Mouse (Mus musculus) layer of hippocampus, adult 9-11 months (tissue): ENCODE measurements around the gene AI464131.

Experiments
- DNase-seq: peaks from one replicate; pipeline ENCODE4 v3.0.0; 2022

The AI464131 gene

DNA sequence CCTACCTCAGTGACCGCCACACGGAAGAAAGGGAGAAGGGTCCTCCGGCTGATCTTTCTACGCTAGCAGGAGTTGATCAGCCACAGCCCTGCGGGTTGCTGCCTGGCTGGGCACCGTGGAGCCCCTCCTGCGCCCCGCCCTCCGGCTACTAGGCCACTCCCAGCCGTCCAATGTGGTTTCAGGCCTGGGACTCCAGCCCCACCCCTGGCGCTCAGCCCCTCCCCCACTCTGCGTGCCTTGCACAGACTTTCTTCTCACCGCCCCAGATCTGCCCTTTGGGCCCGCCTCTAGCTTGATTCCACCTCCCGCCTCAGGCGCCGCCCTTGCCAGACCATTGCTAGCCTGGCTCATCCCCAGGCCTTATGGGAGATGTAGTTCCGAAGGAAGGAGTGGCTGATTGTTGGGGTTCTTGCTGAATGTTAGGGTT lies at the start of gene AI464131:
TSS of gene AI464131 (minus strand) at position 91 of the 427 bp plus-strand sequence.
- DNase-seq, result peak; percentile 97

GRCm38 (mm10) chr4:41552529-41552928 lies 49.7 kb upstream of the AI464131 start:
- DNase-seq, result peak; percentile 69

DNA sequence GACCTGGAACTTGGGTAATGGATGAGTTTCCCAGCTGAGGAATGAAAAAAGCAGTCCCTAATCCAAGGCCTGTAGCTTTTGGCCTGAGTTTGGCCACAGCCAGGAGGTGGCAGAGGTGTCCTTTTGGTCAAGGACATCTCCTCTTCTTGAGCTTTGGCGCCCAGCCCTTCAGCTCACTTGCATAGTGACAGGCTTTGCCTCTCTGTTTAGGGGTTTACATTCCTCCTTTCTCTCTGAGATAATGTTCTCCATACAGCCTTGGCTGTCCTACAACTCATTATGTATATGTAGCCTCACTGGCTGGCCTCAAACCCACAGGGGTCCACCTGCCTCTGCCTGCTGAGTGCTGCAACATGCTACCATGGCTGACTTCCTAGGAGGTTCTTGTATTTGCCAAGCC lies 44.2 kb upstream of the AI464131 start:
- no peak for DNase-seq

DNA sequence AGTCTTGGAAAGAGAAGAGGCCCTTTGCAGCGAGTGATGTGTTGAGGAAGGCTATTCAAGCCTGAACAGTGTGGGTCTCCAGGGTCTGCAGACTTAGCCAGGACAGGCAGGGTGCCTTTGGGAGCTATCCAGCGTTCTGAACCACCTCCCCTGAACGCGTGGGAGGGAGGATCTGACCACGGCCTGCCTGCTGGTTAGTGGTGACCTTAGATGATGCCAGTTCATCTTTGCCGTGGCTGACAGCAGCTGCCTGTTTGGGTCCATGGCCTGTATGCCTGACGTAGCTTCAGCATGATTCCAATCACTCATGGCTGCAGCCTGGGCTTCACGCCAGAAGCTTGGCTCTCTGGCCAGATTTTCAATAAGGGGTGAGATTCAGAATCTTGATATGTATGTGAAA lies 43.1 kb upstream of the AI464131 start:
- peak; percentile 37 for DNase-seq

DNA sequence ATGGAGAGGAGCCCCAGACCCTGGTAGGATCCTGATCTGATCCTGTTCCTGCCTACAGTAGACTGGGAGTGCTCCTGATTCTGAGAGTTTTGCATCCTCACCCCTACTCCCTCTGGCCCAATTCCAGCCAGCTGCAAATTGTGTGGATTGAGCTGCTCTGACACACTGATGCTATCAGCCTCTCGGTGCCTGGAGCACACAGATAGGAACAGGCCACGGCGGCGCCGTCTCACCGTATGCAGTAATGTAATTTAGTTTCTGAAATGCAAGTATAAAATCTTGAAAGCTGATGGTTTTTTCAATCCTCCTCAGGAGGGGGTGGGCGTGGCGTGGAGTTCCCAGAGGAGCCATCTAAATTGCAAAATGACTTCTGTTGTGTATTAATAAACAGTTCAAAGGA lies 39.3 kb upstream of the AI464131 start:
- DNase-seq, result no peak

DNA sequence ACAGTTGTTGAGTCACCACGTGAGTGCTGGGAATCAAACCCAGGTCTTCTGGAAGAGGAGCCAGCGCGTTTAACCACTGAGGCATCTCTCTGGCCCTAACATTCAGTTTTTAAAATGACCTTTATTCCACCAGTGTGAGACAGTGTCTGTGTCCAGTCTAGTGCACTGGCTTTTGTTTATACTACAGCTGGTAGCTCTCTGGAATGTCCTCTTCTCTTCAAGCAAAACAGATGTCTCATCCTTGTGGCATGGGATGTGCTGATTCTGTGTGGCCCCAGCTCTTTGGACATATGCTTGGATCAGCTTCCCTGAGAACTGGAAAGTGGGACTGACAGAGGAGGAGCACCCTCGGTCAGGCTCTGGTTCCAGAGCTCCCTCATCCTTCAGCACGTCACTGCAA lies 32.0 kb upstream of the AI464131 start:
- DNase-seq, result no peak

DNA sequence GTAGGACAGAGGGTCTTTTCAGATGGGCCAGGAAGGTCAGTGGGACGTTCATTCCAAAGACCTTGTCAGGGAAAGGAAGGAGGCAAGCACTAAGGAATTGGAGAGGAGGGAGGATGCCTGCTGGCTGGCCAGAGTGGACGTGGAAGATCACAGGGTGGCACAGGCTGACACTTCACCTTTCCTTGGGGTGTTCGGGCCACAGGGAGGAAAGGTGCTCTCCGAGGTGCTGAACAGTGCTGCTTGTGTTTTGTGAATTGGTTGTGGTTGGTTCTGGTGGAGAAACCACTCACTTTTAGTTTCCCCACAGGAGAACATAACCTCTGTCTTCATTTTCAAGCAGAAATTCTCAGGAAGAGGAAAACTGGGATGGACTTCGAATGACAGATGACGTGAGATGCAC lies 29.5 kb upstream of the AI464131 start:
- no peak for DNase-seq

- DNase-seq, result no peak
These were observed 25.1 kb upstream of the AI464131 start for GRCm38 (mm10) chr4:41527996-41528395.

DNA sequence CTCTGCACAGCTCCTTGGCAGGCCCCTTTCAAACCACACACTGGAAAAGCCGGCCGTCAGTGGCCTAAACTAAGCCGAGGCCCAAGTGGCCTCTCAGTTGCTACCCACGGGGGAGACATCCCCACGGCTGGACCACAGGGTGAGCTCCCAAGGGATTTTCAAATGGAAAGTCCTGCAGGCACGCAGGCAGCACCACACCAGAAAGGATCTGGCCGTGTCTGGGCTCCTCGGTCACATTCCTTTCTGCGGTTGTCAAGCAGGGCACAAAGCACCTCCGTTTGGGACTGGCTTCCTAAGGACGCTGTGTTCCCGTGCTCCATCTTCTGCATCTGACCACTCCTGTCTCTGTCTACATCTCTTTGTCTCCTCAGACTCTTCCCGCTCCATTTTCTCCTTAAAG lies 24.2 kb upstream of the AI464131 start:
- DNase-seq, result no peak

GRCm38 (mm10) chr4:41526553-41526952 lies 23.7 kb upstream of the AI464131 start:
- no peak for DNase-seq

GRCm38 (mm10) chr4:41524829-41525228 lies 22.0 kb upstream of the AI464131 start:
- no peak for DNase-seq

- DNase-seq, result no peak
These were observed 21.0 kb upstream of the AI464131 start for GRCm38 (mm10) chr4:41523839-41524238.

GRCm38 (mm10) chr4:41522788-41523187 lies 19.9 kb upstream of the AI464131 start:
- DNase-seq, result no peak

DNA sequence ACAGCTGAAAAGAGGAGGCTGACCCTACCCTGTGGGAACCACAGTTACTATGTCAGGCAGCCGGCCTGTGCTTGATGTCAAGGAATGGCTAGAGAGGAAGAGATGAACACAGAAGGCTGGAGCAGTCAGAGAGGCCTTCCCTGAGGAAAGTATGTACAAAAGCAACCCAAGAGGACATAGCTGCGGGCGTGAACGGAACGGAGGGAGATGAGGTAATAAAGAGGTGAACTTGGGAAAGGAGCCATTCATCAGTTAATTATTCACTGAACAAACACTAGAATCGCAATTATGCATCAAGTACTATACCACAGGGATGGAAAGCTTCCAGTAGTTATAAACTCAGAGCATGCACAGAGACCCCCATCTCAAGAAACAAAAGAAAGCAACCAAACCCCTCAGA lies 19.3 kb upstream of the AI464131 start:
- DNase-seq, result no peak

- DNase-seq, result no peak
These were observed 17.8 kb upstream of the AI464131 start for GRCm38 (mm10) chr4:41520641-41521040.

GRCm38 (mm10) chr4:41519195-41519594 lies 16.3 kb upstream of the AI464131 start:
- DNase-seq, result no peak

DNA sequence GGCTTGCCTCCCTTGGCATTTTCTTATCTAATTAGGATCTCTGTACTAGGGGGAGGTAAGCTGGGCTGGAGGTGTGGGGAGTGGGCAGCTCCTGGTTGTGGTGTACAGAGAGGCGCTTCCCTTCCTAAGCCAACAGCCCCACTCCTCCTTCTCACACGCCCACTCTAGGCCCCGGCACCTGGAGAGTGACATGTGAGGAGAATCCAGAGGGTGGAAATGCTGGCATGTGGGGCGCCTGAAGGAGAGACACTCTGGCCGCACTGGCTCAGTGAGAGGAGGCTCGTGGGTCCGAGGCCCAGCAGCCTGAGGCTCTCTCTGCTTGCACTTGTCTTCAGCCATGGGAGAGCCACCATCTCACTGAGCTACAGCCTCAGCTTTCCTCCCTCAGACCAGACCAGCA lies 15.5 kb upstream of the AI464131 start:
- no peak for DNase-seq

- no peak for DNase-seq
These were observed 14.4 kb upstream of the AI464131 start, which contains the start of gene 1110017D15Rik for GRCm38 (mm10) chr4:41517233-41517632. TSS of gene 1110017D15Rik (minus strand) at chr4:41517333.

DNA sequence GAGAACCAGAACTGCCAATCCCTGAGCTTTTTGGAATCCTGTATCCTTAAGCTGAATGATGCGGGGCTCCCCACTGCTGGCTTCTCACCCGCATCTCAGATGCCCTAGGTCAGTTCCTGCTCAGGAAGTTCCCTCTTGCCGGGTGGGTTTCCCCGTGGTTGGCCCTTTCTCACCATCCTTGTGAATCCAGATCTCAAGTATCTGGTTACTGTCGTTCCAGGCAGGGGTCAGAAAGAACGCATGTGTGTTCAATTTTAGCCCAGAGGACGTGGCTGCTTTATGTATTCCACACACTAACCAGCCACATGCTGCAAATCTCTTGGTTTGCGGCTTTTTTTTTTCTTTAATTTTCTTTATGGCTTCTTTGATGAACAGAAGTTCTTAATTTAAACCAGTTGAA lies 10.8 kb upstream of the AI464131 start:
- no peak for DNase-seq

DNA sequence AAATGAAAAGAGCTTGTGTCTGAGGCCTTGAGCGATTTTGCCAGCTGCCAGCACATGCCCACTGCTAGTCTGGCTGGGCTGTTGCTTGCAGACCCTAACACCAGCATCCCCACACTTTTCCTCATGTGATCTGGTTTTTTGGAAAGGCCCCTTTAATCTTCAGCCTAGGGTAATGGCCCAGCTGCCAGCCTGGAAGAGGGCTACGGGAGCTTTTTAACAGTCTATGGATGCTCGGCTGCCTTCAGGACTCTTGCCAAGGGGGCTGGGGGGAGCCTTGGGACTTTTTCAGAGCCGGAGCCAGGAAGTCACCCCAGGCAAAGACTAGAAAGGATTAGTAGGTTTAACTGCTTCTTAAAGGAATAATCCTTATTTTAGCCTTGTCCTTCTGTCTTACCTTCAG lies 10.4 kb upstream of the AI464131 start:
- no peak for DNase-seq

GRCm38 (mm10) chr4:41507998-41508397 lies 5.1 kb upstream of the AI464131 start:
- DNase-seq, result no peak

GRCm38 (mm10) chr4:41507326-41507924 lies 4.5 kb upstream of the AI464131 start:
- no peak for DNase-seq

DNA sequence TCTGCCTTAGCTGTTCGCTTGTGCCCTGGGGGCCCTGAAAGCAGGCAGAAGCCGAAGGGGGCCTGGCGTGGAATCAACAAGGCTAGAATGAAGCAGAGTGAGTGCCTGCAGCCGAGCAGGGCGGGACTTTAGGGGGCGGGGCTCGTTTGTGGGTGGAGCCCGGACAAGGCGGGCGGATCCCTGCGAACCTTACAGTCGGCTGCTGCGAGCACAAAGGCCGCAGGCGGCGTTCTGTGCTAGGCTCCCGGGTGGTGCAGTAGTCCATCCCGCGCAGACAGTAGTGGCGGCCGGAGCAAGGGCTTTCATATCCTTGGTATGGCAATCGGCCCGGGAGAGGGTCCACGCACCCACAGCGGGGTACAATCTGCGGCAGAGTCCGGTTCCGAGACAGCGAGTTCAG lies 4.0 kb upstream of the AI464131 start:
- DNase-seq, result peak; percentile 84

- no peak for DNase-seq
These were observed 3.3 kb upstream of the AI464131 start for GRCm38 (mm10) chr4:41506156-41506555.

GRCm38 (mm10) chr4:41505131-41505551 lies 2.3 kb upstream of the AI464131 start:
- no peak for DNase-seq
